Mouse (Mus musculus) liver, adult 2 months (tissue): Measurements from ENCODE around the gene 9330159F19Rik.

Experiments used
- CTCF ChIP-seq: fragments of 200-500 bp; IDR thresholded peaks from 2 replicates; pipeline ENCODE4 v1.5.1; 2011; ENCODE audit warnings: low read depth, low read length, control low read depth
- POLR2A ChIP-seq: fragments of 200-500 bp; IDR thresholded peaks from 2 replicates; pipeline ENCODE4 v1.6.1; 2011; ENCODE audit warnings: low read length, control low read depth; ENCODE audit not compliant: insufficient read depth; ENCODE audit errors: extremely low read depth

GRCm38 (mm10) chr10:29200609-29201008 is 10.8 kb upstream of the 9330159F19Rik start:
- no peak for TF ChIP-seq POLR2A
- TF ChIP-seq CTCF = no peak
